Mouse (Mus musculus) left cerebral cortex, adult 9 months (tissue): ENCODE data around the gene Naa16.

Experiments
- DNase-seq, 2 experiments: peaks; one replicate each; pipeline ENCODE4 v3.0.0; 2022; ENCODE audit warnings: low spot score in 2 of 2

Gene Naa16

DNA sequence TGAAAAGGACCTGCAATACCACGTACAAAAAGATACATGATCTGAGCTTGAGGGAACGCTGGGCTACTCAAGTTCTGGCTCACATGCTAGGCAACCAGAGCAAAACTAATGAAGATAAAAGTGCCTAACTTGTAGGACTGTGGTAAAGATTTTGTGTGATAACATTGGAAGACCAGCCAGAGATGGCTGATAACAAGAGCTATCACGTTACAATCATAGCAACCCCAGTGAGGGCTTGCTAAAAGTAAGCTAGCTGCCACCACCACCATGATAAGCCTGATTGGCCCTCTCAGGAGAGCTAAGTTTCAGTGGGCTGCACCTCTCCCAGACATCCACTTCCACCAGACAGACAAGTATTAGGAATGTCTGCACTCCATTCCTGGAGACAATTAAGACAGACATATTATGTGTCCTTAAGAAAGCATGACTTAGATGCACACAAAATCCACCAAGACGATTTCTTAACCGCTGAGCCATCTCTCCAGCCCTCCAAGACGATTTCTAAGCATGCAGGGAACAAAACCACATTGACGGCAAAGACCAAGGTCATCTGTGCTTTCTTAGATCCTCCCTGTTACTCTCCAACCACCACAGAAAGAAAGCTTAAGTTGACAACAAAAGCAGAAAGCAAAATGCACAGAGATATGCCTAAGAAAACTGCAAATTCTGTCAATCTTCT is 92.1 kb downstream of the Naa16 start:
- no peak for DNase-seq

DNA sequence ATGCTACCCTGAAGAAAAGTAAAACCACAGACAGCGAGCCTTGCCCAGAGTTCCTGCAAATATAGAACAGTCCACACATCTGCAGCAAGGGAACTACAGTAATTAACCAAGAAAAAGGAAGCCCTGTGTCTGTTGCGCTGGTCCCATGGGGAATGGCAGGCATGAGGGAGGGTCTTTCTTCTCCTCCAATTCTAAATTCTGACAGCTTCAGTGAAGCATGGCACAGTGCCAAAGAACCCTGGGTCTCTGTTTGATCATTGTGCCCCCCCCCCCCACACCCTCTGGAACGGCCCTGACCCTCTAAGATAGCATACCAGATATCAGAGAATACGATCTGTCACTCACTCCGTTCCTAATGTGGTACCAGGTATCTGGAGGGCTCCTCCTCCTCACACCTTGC is 93.7 kb downstream of the Naa16 start:
- DNase-seq = no peak

DNA sequence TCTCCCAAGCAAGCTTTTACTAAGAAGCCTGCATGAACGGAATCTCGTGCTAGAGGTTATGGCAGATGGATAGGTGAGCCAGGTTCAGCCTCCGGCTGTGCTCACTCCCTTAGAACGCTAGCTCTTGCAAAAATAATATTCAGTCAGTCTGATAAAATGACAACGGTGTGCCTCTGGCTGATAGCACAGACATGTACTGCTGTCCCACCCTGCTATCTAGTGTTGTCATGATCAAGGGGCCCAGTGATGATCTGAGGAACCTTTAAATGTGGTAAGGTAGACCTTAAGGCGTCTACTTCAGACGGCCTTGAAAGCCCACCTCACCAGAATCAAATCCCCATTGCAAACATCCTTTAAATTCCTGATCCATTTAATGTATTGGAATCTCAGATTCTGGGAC is 94.4 kb downstream of the Naa16 start:
- no peak for DNase-seq

DNA sequence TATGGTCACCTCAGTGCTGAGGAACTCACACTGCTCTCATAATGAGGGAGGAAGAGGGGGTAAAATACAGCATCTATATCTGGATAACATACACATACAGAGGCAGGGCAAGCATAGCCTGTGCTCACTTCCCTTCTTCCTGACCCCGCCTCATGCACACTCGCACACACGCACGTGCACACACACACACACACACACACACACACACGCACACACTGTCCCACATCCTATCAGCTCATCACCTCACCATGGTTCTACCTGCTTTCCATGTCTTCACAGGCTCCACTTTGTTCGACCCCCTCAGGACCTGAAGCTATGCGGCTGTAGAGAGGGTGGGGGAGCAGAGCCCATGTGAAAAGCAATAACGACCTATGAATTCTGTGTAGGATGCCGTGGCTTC is 95.0 kb downstream of the Naa16 start:
- DNase-seq = no peak

DNA sequence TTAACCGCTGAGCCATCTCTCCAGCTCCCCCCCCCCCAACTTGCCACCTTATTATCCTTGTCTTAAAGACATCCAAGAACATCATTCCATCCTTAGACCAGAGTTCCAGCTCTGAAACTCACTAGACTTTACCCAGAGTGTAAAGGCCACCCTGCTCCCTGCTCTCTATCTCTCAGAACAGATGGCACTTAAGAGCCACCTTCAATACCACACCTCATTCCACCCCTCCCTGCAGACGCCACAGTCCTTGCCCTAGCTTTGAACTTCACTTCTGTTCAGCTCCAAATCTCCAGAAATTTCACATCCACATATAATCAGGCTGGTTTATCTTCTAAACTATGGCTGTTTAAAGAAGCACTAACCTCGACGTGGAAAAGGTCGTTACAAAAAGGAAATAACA is 95.6 kb downstream of the Naa16 start:
- DNase-seq = no peak

DNA sequence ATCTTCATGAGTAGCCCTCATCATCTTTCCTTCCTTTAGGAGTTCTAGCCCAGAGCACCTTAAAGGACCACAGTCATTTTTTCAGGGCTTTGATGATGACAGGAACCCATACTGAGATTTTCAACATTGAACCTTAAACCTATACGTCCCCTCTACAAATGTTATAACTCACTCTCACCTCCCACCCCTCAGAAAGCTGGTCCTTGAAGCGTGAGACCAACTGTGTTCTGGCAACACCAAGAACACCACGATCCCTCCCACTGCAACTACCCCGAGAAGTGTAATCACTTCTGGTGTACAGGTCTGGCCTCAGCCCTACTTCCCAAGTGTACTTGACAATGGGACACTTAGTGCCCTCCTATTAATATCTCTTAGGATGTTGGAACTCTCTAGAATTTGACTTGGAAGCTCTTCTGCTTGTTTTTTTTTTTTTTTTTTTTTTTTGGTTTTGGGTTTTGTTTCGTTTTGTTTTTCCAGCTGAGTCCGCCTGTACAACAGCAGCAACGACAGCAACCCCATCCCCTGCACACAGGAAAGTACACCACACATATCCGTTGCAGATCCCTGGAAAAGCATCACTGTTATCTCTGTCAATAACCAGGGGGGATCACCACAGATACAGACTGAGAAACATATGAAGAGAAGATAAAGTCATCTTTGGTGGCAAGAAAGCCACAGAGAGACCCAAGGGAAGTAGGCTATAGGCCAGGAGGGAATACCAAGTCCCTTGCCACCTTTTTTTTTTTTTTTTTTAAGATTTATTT is 96.3 kb downstream of the Naa16 start:
- DNase-seq = no peak

DNA sequence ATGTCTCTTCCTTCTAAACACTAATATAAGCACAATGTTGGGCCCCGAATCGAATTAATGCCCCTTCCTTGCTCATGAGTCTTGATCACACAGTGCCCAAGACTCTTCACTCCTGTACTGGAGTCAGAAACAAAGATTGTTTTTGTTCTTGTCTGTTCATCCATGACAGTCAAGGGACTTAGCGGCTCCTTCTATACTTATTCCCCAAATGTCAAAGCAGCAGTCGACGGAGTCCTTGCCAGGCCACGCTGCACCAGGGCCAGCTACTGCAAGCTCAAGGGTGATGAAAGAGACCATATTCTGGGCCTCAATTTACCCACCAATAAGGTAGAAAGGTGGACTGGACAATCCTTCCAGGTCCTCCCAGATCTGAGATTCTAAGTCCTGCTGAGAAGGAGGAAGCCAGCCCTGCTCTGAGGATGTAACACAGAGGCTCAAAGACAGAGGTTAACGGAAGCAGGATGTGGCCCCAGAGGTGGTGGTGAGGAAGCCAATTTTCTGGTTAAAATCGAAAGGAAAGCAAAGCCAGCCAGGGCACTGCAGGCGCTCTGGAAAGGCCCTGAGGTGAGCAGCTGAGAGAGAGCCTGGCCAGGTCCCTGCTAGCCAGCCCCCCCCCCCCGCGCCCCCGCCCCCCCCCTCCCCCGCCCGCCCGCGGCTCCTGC is 97.3 kb downstream of the Naa16 start:
- no peak for DNase-seq

DNA sequence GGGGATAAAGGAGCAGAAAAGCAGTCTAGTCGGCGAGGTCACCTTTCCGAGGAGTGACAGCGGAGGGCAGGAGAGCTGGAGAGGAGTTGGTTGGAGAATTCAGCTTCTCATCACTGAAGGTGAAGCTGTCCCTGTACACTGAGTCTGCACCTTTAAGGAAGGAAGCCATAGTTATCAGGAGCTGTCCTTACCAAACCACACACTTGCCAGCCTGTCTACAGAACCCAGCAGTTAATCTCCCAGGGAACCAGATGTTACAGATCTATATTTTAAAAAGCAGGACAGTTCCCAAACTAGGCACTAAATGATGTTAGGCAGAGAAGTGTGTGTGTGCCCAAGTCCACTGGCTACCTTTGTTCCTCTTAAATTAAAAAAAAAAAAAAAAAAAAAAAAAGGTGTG is 98.9 kb downstream of the Naa16 start:
- no peak for DNase-seq

DNA sequence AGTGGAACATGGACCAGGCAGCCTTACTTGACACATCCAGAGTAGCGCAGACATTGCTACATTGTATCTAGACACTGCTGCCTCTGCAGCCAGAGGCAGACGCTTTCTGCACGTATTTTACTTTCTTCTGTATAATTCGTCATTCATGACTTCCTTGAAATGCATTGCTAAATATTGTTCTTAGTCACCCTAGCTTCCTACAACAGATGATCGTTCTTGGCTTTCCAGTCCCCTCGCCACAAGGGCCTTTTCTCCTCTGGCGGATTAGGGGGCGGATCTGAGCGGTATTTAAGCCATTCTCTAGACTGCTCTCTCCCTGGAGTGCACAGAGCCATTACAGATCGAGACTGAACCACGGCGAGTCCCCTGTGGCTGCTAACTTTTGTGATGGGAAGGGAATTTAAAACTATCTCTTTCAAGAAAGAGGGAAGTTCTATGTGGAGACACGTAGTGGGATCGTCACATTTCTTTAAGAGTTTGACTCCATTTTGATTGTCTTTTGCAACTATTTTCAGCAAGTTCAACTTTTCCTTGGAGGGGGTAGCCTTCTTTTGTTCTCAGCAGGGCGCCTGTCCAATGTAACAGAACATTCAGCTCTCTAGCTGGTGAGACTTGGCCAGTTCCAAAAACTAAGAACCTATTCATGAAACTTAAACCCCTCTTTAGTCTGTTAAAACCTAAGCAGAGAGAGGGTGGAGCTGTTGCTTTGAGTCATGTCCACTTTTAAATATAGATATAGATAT is 99.7 kb downstream of the Naa16 start:
- DNase-seq = no peak

DNA sequence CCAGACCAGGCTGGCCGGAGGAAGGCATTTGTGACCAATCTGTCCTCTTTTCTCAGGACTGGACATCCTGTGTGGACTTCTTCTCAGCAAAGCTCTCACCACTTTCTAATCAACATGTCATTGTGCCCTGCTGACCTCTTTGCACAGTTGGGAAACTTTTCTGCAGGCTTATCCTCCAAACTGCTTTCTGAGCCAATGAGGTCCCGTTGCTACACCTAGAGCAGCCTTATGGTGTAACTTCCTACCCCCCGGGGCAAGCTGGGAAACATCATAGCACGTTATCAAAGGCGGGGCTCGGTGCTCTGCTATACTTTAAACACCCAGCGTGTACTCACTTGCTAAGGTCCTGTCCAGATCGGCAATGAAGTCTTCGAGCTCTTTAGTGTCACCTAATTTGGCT is 100.7 kb downstream of the Naa16 start:
- DNase-seq = no peak

DNA sequence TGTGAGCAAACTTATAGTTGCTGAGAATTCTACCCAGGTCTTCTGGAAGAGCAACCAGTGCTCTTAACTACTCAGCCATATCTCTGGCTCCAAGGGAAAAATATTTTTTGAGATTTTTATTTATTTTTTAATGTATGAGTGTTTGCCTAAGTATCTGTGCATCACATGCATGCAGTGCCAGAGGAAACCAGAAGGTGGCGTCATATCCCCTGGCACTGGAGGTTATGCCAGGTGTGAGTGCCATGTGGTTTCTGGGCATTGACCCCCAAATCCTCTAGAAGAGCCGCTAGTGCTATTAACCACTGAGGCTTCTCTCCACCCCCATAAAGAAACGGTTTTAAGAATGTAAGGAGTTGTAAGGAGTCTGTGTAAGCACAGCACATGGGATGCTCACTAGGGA is 102.3 kb downstream of the Naa16 start:
- no peak for DNase-seq

DNA sequence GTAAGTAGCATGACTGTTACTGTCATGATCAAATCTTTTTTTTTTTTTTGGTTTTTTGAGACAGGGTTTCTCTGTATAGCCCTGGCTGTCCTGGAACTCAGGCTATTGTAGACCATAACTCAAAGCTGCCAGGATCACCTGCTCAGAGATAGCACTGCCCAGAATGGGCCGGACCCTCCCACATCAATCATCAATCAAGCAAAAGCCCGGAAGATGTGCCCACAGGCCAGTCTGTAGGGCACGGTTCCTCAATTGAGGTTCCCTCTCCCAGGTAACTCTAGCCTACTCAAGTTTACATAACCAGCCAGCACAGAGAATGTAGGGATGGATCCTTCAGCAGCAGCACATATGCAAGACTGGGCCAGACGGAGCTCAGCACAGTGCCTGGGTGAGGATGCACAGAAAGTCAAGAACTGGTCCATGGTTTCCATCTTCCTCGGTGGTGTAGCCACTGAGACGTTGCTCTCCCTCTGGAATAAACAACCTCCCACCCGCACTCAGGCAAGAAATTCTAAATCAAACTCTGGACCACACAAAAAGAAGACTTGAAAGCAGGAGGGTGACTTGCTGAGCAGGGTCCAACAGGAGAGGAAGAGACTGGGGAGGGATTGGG is 103.2 kb downstream of the Naa16 start:
- DNase-seq = no peak

DNA sequence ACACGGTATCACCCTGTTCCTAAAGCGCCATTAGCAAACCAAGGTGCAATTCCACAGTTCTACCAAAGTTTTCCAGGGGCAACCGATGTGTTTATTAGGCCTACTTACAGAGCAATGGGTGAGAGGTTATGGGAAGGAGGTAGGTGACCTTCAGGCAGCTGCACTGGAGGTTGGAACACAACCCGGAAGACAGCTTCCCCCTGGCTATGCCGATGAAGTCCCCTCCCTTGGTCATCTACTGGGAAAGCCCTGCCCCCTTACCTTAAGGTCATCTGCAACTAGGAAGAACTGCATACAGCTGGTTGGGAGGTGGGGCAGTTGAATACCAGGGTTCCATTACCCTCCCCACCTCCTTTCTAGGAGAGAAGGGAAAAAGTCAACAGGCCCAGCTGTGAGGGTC is 105.0 kb downstream of the Naa16 start:
- no peak for DNase-seq

DNA sequence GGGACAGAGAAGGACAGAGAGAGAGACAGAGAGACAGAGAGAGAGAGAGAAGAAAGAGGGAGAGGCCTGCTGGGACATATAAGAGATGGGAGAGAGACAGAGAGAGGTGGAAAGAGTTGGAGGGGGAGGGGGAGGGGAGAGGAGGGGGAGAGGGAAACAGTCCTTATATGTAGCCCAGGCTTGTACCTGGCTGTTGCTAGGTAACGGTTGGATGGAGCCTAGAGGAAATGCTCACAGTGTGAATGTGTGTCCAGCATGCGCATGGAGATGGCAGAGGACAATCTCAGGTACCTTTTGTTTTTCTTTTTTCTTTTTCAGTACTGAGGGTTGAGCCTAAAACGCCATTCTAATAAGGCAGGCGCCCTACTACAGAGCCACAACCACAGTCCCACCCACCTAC is 106.0 kb downstream of the Naa16 start:
- DNase-seq = no peak

DNA sequence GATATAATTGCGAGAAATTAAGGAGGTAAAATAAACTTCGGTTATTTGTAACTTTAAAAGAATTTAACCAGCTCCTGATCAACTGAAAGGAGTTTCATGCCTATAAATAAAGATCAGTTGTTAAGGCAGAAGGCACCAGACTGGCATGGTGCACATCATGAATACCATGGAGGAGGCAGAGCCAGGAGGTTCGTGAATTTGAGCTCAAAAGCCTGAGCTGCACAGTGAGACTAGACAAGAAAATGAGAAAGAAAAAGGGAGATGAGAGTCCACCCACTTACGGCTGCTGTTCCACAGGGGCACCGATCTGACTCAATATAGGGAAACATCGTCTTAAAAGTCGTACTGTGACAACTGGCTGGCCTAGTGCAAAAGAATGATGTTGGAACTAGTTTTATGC is 106.6 kb downstream of the Naa16 start:
- DNase-seq = no peak

DNA sequence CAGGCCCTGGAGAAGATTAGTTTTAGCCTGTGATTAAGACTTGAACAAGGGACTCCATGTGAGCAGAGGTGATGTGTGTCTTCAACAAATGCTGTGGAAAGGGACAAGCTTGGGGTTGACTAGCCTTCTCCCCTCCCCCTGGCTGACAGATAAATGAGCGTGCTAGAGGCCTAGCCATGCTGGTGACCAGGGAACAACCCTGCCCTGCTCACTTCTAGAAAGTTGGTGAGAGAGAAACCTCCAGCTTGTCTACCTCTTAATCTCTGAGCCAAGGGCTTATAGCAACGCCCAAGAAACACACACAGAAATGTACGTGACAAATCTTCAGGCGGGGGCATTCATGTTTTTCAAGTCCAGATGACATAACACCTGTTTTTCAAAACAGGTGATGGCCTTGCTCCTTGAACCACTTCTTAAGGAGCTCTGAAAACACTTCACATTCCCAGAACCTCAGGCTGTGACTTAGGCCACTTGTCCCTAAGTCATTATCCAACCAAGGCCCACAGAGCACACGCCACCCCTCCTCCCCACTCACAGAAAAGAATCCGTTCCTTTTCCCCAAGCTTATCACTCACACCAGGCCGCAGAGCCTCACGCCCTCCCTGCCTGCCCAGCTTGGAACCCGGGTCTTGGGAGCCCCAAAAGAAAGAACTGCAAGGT is 108.6 kb downstream of the Naa16 start:
- no peak for DNase-seq

DNA sequence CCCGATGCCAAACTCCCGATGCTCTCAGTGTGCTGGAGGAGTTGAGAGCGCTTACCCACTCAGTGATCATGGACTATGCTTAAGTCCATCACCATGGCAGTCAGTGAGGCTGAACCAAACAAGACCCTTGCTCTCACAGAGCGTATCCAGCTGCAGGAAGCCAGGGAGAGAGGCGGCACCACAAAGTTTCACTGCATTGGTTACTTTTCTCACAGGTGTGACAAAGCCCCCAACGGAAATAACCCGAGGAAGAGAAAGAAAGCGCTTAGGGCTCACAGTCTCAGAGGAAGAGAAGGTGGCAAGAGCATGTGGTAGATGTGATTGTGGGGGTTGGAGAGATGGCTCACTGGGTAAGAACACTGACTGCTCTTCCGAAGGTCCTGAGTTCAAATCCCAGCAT is 110.1 kb downstream of the Naa16 start:
- no peak for DNase-seq

DNA sequence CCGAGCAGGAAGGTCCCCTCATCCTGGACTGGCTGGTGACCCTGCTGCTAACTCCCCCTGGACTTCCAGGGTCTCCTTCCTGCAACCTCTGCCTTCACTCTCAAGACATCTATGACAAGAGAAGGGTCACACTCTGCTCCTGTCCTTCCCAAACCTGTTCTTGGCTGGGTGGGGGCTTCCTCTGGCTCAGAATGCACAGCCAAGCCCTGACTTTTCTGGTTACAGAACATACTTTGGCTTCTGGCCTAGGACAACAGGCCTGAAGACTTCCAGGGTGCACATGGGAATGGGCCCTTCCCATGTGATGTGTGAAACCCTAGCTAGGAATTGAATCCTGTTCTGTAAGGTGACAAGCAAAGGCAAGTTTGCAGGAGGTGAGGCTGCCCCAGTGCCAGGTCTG is 111.1 kb downstream of the Naa16 start:
- DNase-seq = no peak

DNA sequence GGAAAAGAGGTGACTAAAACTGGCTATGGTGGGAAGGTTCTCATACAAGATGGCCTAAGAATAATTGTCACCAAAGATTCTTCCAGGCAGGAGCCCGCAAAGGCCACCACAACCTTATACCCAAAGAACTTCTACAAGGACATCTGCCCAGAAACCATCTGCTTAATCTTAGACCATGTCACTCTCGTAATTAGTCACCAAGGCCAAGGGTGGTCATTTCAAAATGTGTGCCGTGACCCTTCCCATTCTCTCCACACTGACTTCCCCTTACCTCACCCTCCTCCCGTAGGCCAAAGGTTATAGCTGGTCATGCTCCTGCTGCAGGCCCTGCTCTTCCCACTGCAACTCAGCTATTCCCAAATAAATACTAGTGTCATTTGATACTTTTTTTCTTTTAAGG is 111.7 kb downstream of the Naa16 start:
- no peak for DNase-seq

DNA sequence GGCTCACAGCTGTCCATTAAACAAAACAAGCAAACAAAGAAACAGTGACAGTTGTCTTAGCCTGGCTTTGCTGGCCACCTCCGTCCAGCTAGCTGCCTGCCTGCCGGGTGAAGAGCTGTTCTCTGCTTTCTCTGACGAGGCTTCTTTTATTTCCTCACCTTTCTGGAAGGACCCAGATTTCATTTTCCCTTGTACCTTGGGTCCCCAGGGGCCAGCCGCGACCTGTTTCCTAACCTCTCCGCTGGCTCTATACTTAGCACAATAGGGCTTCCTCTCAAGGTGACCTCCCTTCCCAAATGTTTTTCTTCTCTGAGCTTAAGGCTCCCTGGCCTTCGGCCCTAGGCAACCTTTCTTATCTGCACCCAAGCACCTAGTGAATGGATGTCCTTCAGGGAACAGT is 112.7 kb downstream of the Naa16 start:
- DNase-seq = no peak

DNA sequence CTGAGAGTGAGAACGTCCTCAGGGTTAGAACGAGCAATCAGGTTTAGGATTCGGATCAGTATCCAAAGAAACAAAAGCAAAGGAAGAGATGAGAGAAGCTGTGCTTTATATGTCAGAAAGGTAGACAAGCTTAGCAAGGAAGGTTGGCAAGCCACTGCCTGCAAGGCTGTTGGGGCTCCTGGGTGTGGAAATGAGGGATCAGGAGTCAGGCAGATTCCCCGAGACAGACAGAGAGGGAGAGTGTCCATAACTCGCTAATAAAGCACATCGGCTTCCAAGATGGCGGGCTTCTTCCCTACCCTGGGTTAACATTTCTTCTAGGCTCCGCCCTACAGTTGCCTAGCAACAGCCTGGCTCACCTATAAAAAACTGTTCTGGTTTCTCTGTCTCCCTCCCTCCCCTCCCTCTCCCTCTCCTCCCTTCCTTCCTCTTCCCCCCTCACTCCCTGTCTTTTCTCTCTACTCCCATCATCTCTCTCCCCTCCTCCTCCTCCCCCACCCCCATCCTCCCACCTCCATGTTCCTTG is 114.6 kb downstream of the Naa16 start:
- DNase-seq = no peak
